Mouse (Mus musculus): ENCODE results near the gene Cxcl14. TPM values are rescaled to one million over a fixed set of nuclear protein-coding genes. Genes with fewer than 3 reads are reported as not detected.

The Cxcl14 gene
- polyA plus RNA-seq, 1 experiment = 31.8 TPM

DNA sequence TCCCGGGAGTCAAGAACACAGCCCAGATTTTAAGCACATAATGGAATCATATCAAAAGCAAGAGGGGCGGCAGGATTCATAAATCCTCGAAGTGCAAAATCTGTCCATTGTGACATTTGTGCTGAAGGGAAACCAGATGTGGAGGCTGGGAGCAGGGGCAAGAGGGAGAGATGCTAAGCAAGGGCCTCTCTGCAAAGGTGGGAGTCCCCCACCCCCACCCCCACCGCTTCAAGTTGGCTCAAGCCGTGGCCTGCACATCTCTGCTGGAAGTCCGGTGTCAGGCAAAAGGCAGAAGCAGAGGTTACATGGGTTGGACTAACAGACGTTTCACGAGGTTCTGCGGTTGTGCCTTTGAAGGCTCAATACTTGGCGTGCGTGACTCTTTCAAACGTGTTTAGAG lies 8.7 kb upstream of the Cxcl14 start:
- Histone ChIP-seq H3K27ac (ENCODE audit: control insufficient read depth, insufficient read depth, low read depth, low read length, poor library complexity) (no peak overlapping the region), H3K4me1 (ENCODE audit: control insufficient read depth, insufficient read depth, low read length) (no peaks in the 10 kb centered on the region), H3K4me3 (replicated peaks; ENCODE audit: control insufficient read depth, low read depth, low read length) (no peak overlapping the region)
- TF ChIP-seq CTCF (IDR thresholded peaks at IDR 0.05; ENCODE audit: control insufficient read depth, insufficient read depth, low read length) (no peak), POLR2A (IDR thresholded peaks at IDR 0.05; ENCODE audit: borderline replicate concordance, control insufficient read depth, low read depth, low read length) (no peak)
- WGBS = 77% methylated on average over 12 of the region's 12 CpGs

DNA sequence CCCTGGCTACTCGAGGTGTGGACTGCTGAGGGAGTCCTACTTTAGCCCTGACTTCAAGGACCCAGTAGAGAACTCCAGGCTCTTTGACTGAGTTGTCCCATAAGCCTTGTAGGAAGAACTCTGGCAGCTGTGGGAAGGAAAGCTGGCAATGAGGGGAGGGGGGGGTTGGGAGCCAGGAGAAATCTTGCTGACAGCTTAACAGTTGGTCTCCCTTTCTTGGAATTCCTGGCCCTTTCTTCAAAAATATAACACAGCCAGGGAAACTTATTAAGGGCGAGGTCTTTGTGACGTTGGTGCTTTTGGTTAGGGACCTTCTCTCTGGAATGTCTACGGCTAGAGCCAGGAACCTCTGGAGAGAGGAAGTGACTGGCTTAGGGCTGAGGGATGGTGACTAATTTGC lies 8.1 kb upstream of the Cxcl14 start:
- Histone ChIP-seq H3K4me1 (ENCODE audit: control insufficient read depth, insufficient read depth, low read length) (no peaks in the 10 kb centered on the region), H3K27ac (ENCODE audit: control insufficient read depth, insufficient read depth, low read depth, low read length, poor library complexity) (no peak overlapping the region), H3K4me3 (replicated peaks; ENCODE audit: control insufficient read depth, low read depth, low read length) (no peak overlapping the region)
- 56% methylated on average over 4 of the region's 4 CpGs for WGBS
- no peak for TF ChIP-seq POLR2A (IDR thresholded peaks at IDR 0.05; ENCODE audit: borderline replicate concordance, control insufficient read depth, low read depth, low read length)
- no peak for TF ChIP-seq CTCF (IDR thresholded peaks at IDR 0.05; ENCODE audit: control insufficient read depth, insufficient read depth, low read length)

- WGBS = 88% methylated on average over 11 of the region's 11 CpGs
- Histone ChIP-seq H3K4me1 (ENCODE audit: control insufficient read depth, insufficient read depth, low read length) (no peaks in the 10 kb centered on the region), H3K27ac (ENCODE audit: control insufficient read depth, insufficient read depth, low read depth, low read length, poor library complexity) (no peak overlapping the region), H3K4me3 (replicated peaks; ENCODE audit: control insufficient read depth, low read depth, low read length) (no peak overlapping the region)
- TF ChIP-seq POLR2A (IDR thresholded peaks at IDR 0.05; ENCODE audit: borderline replicate concordance, control insufficient read depth, low read depth, low read length) (no peak), CTCF (IDR thresholded peaks at IDR 0.05; ENCODE audit: control insufficient read depth, insufficient read depth, low read length) (no peak)
Measured at GRCm38 (mm10) chr13:56299336-56299735, 3.0 kb upstream of the Cxcl14 start.

DNA sequence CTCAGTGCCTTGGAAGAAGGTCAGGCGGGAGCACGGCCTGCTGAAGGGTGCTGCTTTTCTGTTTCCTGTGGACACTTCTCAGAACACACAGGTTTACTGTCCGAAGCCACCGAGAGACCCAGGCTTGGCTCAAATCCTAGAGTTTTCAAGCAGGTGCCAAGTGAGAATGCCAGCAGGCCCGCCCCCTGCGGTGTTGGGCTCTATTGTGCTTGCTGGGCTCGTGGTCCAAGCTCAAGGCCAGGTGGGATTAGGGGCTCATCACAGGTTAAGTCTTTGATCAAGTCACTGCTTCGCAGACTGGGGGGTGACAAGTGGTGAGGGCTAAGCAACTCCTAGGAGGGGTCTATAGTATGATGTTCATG lies 289 bp upstream of the Cxcl14 start:
- 15% methylated on average over 8 of the region's 8 CpGs for WGBS
- no peak for TF ChIP-seq POLR2A (IDR thresholded peaks at IDR 0.05; ENCODE audit: borderline replicate concordance, control insufficient read depth, low read depth, low read length)
- no peak for TF ChIP-seq CTCF (IDR thresholded peaks at IDR 0.05; ENCODE audit: control insufficient read depth, insufficient read depth, low read length)
- H3K4me3 ChIP-seq (replicated peaks; ENCODE audit: control insufficient read depth, low read depth, low read length) = no peak overlapping the region
- no peaks in the 10 kb centered on the region for H3K4me1 ChIP-seq (ENCODE audit: control insufficient read depth, insufficient read depth, low read length)
- no peak overlapping the region for H3K27ac ChIP-seq (ENCODE audit: control insufficient read depth, insufficient read depth, low read depth, low read length, poor library complexity)

DNA sequence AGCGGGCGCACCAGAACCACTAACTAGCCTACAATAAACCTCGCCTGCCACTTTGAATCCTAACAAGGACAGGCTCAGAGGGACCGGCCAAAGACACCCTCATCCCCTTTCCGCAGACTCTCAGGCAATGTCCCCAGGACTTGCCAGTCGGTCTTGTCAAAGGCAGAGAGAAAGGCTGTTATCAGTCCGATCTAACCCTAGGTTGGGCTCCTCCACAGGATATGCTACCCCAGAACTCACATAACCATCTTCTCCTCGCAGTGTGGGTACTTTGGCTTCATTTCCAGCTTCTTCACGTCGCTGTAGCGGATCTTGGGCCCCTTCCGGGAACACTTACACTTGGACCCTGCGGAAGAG lies 787 bp downstream of the Cxcl14 start:
- WGBS = 5% methylated on average over 13 of the region's 13 CpGs

GRCm38 (mm10) chr13:56294908-56295307 lies 1.4 kb downstream of the Cxcl14 start:
- TF ChIP-seq POLR2A (IDR thresholded peaks at IDR 0.05; ENCODE audit: borderline replicate concordance, control insufficient read depth, low read depth, low read length) (no peak), CTCF (IDR thresholded peaks at IDR 0.05; ENCODE audit: control insufficient read depth, insufficient read depth, low read length) (no peak)
- no peak overlapping the region for H3K27ac ChIP-seq (ENCODE audit: control insufficient read depth, insufficient read depth, low read depth, low read length, poor library complexity)
- 6% methylated on average over 10 of the region's 10 CpGs for WGBS
- H3K4me1 ChIP-seq (ENCODE audit: control insufficient read depth, insufficient read depth, low read length) = no peaks in the 10 kb centered on the region
- no peak overlapping the region for H3K4me3 ChIP-seq (replicated peaks; ENCODE audit: control insufficient read depth, low read depth, low read length)

More for the DNA sequence above, 787 bp downstream of the Cxcl14 start:
- TF ChIP-seq CTCF (IDR thresholded peaks at IDR 0.05; ENCODE audit: control insufficient read depth, insufficient read depth, low read length) (no peak), POLR2A (IDR thresholded peaks at IDR 0.05; ENCODE audit: borderline replicate concordance, control insufficient read depth, low read depth, low read length) (no peak)
- H3K4me1 ChIP-seq (ENCODE audit: control insufficient read depth, insufficient read depth, low read length) = no peaks in the 10 kb centered on the region
- H3K27ac ChIP-seq (ENCODE audit: control insufficient read depth, insufficient read depth, low read depth, low read length, poor library complexity) = no peak overlapping the region
- H3K4me3 ChIP-seq (replicated peaks; ENCODE audit: control insufficient read depth, low read depth, low read length) = no peak overlapping the region

DNA sequence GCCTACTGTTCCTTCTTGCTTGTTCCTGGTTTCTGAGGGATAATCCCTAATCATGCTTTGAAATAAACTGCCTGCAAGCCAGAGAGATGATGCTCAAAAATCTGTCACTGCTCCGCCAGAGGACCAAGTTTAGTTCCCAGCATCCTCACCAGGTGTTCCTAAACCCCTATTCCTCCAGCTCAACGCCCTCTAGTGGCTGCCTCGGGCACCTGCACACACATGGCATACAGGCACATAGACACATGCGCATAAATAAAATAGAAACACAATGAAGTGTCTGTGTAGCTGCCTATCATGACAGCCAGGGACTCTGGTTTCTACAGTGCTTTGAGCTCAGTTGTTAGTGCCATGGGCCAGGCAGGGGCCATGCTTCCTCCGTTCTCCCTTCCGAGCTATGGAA lies 6.4 kb downstream of the Cxcl14 start:
- TF ChIP-seq CTCF (IDR thresholded peaks at IDR 0.05; ENCODE audit: control insufficient read depth, insufficient read depth, low read length) (peak; percentile 19; the same call in 1 of the 2 replicates), POLR2A (IDR thresholded peaks at IDR 0.05; ENCODE audit: borderline replicate concordance, control insufficient read depth, low read depth, low read length) (no peak)
- 70% methylated on average over 6 of the region's 6 CpGs for WGBS
- no peaks in the 10 kb centered on the region for H3K4me1 ChIP-seq (ENCODE audit: control insufficient read depth, insufficient read depth, low read length)
- H3K27ac ChIP-seq (ENCODE audit: control insufficient read depth, insufficient read depth, low read depth, low read length, poor library complexity) = no peak overlapping the region
- H3K4me3 ChIP-seq (replicated peaks; ENCODE audit: control insufficient read depth, low read depth, low read length) = no peak overlapping the region

DNA sequence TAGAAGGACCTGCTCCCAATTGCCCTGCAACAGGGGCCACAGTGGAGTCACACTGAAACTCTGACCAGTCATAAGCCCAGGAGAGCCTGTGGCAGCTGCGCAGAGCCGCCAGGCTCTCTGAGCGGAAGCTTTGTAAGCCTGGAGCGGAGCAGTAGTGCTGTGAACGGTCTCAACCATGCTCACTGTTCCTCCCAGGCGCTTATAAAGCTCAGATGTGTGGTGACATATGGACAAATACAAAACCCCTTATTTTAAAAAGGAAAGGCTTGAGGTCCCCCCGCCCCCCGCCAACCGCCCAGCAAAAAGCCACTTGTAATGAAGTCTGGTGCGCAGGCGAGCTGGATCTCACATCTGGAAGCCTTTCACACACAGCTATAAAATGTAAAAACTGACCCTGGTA lies 7.1 kb downstream of the Cxcl14 start:
- H3K4me3 ChIP-seq (replicated peaks; ENCODE audit: control insufficient read depth, low read depth, low read length) = no peak overlapping the region
- no peak for TF ChIP-seq CTCF (IDR thresholded peaks at IDR 0.05; ENCODE audit: control insufficient read depth, insufficient read depth, low read length)
- TF ChIP-seq POLR2A (IDR thresholded peaks at IDR 0.05; ENCODE audit: borderline replicate concordance, control insufficient read depth, low read depth, low read length) = no peak
- H3K27ac ChIP-seq (ENCODE audit: control insufficient read depth, insufficient read depth, low read depth, low read length, poor library complexity) = no peak overlapping the region
- WGBS = 71% methylated on average over 11 of the region's 11 CpGs
- H3K4me1 ChIP-seq (ENCODE audit: control insufficient read depth, insufficient read depth, low read length) = no peaks in the 10 kb centered on the region

GRCm38 (mm10) chr13:56288601-56289000 lies 7.8 kb downstream of the Cxcl14 start:
- Histone ChIP-seq H3K4me3 (replicated peaks; ENCODE audit: control insufficient read depth, low read depth, low read length) (no peak overlapping the region), H3K27ac (ENCODE audit: control insufficient read depth, insufficient read depth, low read depth, low read length, poor library complexity) (no peak overlapping the region), H3K4me1 (ENCODE audit: control insufficient read depth, insufficient read depth, low read length) (no peaks in the 10 kb centered on the region)
- TF ChIP-seq CTCF (IDR thresholded peaks at IDR 0.05; ENCODE audit: control insufficient read depth, insufficient read depth, low read length) = no peak
- TF ChIP-seq POLR2A (IDR thresholded peaks at IDR 0.05; ENCODE audit: borderline replicate concordance, control insufficient read depth, low read depth, low read length) = no peak
- WGBS = 56% methylated on average over 4 of the region's 4 CpGs
